In genomic region chr9:56104921-56105320, GRCm38 (mm10) we compare ENCODE assay signal across 17 mouse cellular contexts. TPM values are rescaled to one million over a fixed set of nuclear protein-coding genes. Genes with fewer than 3 reads are reported as not detected.
DNase-seq lines count a peak whose midpoint lies in the region; ATAC-seq and TF ChIP-seq lines count a peak whose summit lies in the region.
"Had no signal": no experiment of that assay in that cellular context is flagged by ENCODE, and none has a peak within 500 bp of the region (broad histone marks: within the 10 kb centered on the region; RNA-seq: fewer than 3 reads in every experiment).

No protein-coding gene starts in this region.

- WGBS in kidney, embryonic 14.5 days = 21% methylated on average over 7 of the region's 7 CpGs
- WGBS in liver, postnatal 0 days (ENCODE audit: insufficient replicate concordance) = 38% methylated on average over 7 of the region's 7 CpGs

- no peak overlapping the region for H3K4me3 ChIP-seq in kidney, embryonic 14.5 days (ENCODE audit: low read length)
- no peak overlapping the region for H3K4me3 ChIP-seq in liver, postnatal 0 days (ENCODE audit: low read depth, low read length)
- no peak overlapping the region for H3K4me3 ChIP-seq in bone marrow macrophage, adult 2 months (ENCODE audit: insufficient read depth, low read length)
- H3K4me3 ChIP-seq in left cerebral cortex, adult 2 months = no peak overlapping the region
- H3K4me3 ChIP-seq: forebrain, embryonic 12.5 days; heart, embryonic 13.5 days; hindbrain, embryonic 15.5 days; intestine, embryonic 15.5 days had no signal

- H3K9ac ChIP-seq in kidney, embryonic 14.5 days (ENCODE audit: low read depth, low read length) = no peak overlapping the region
- no peak overlapping the region for H3K9ac ChIP-seq in liver, postnatal 0 days (replicated peaks)
- H3K9ac ChIP-seq: forebrain, embryonic 12.5 days; heart, embryonic 13.5 days; hindbrain, embryonic 15.5 days; intestine, embryonic 15.5 days had no signal

- H3K9me3 ChIP-seq in kidney, embryonic 14.5 days (ENCODE audit: control insufficient read depth, low read length) = no peaks in the 10 kb centered on the region
- H3K9me3 ChIP-seq in liver, postnatal 0 days (ENCODE audit: low read length) = no peaks in the 10 kb centered on the region
- H3K9me3 ChIP-seq: forebrain, embryonic 12.5 days; heart, embryonic 13.5 days; hindbrain, embryonic 15.5 days; intestine, embryonic 15.5 days had no signal

- DNase-seq in kidney, adult 9 months = no peak
- DNase-seq in liver, postnatal 0 days = no peak
- DNase-seq in liver = no peak
- no peak for DNase-seq in left cerebral cortex, adult 2 months (ENCODE audit: extremely low spot score in 1 of 2, low spot score in 2 of 2)
- no peak for DNase-seq in thymus, postnatal 0 days (ENCODE audit: low spot score)
- DNase-seq: adrenal gland, postnatal 10 days; cerebellum, adult 11-12 months; cerebellum, postnatal 25 days; gastrocnemius, postnatal 10 days; thymus, postnatal 36 days had no signal

- no peak overlapping the region for H3K4me2 ChIP-seq in kidney, embryonic 14.5 days (replicated peaks; ENCODE audit: low read depth, low read length)
- peak overlapping the region; percentile 32; the same call in 1 of the 2 replicates for H3K4me2 ChIP-seq in liver, postnatal 0 days (ENCODE audit: low read depth, low read length)
- H3K4me2 ChIP-seq: forebrain, embryonic 12.5 days; heart, embryonic 13.5 days; hindbrain, embryonic 15.5 days; intestine, embryonic 15.5 days had no signal

- peak; percentile 85 for ATAC-seq in kidney, embryonic 14.5 days (ENCODE audit: low FRiP score, low TSS enrichment)
- no peak for ATAC-seq in liver, postnatal 0 days
- ATAC-seq in neutrophil, adult 5-6 weeks (ENCODE audit: extremely low read depth, insufficient number of reproducible peaks, low FRiP score, poor library complexity, severe bottlenecking) = peak; percentile 20; the same call in 1 of the 2 replicates
- ATAC-seq: intestine, embryonic 15.5 days had no signal

- no peak for TF ChIP-seq EP300 in liver, postnatal 0 days (IDR thresholded peaks at IDR 0.05; ENCODE audit: low read depth)

- TF ChIP-seq CTCF in liver, postnatal 0 days (IDR thresholded peaks at IDR 0.05; ENCODE audit: low read depth) = no peak
- TF ChIP-seq CTCF in bone marrow macrophage, adult 2 months (IDR thresholded peaks at IDR 0.05; ENCODE audit: low read depth, low read length) = no peak
- TF ChIP-seq CTCF in left cerebral cortex, adult 2 months (IDR thresholded peaks at IDR 0.05) = no peak

- no peak overlapping the region for H3K27ac ChIP-seq in kidney, embryonic 14.5 days (ENCODE audit: low read depth, low read length)
- peak overlapping the region; percentile 82 for H3K27ac ChIP-seq in liver, postnatal 0 days (ENCODE audit: low read depth)
- H3K27ac ChIP-seq in bone marrow macrophage, adult 2 months (ENCODE audit: insufficient read depth, low read depth, low read length) = peak overlapping the region; percentile 97
- H3K27ac ChIP-seq in left cerebral cortex, adult 2 months = no peak overlapping the region
- H3K27ac ChIP-seq: forebrain, embryonic 12.5 days; heart, embryonic 13.5 days; hindbrain, embryonic 15.5 days; intestine, embryonic 15.5 days had no signal

- H3K4me1 ChIP-seq in kidney, embryonic 14.5 days (ENCODE audit: control insufficient read depth, insufficient read depth, low read length) = no peaks in the 10 kb centered on the region; the same call in 1 of the 2 replicates
- peaks cover 13% of the 10 kb centered on the region for H3K4me1 ChIP-seq in liver, postnatal 0 days (ENCODE audit: insufficient read depth)
- peaks cover 84% of the 10 kb centered on the region for H3K4me1 ChIP-seq in bone marrow macrophage, adult 2 months (ENCODE audit: control insufficient read depth, insufficient read depth, low read length)
- H3K4me1 ChIP-seq: forebrain, embryonic 12.5 days; hindbrain, embryonic 15.5 days; intestine, embryonic 15.5 days had no signal

- TF ChIP-seq POLR2A in bone marrow macrophage, adult 2 months (IDR thresholded peaks at IDR 0.05; ENCODE audit: borderline replicate concordance, low read depth, low read length) = no peak

- no peaks in the 10 kb centered on the region for H3K27me3 ChIP-seq in kidney, embryonic 14.5 days (ENCODE audit: control insufficient read depth, insufficient read depth, low read length)
- H3K27me3 ChIP-seq in liver, postnatal 0 days (ENCODE audit: insufficient read depth, low read length) = no peaks in the 10 kb centered on the region
- H3K27me3 ChIP-seq: forebrain, embryonic 12.5 days; heart, embryonic 13.5 days; hindbrain, embryonic 15.5 days; intestine, embryonic 15.5 days had no signal

- no peaks in the 10 kb centered on the region for H3K36me3 ChIP-seq in kidney, embryonic 14.5 days (ENCODE audit: control insufficient read depth, insufficient read depth, low read length)
- H3K36me3 ChIP-seq in liver, postnatal 0 days (replicated peaks; ENCODE audit: insufficient read depth, low read length) = no peaks in the 10 kb centered on the region
- H3K36me3 ChIP-seq: forebrain, embryonic 12.5 days; heart, embryonic 13.5 days; hindbrain, embryonic 15.5 days; intestine, embryonic 15.5 days had no signal

- intact Hi-C loops in left cerebral cortex, adult 2 months (cut with DNase I) = no loop called here

RNA-seq across cellular contexts. Expression of gene Pstpip1, which starts 15.2 kb away (rescaled TPM):
- 0.28 and 0.53 TPM in 2 replicates for polyA plus RNA-seq in kidney, embryonic 14.5 days (2014; fragmentation: Nextera tagmentation; extraction: Ambion mirVana)
- 5.5 and 6.0 TPM in 2 replicates for polyA plus RNA-seq in liver, postnatal 0 days (2015; fragmentation: Nextera tagmentation; extraction: Ambion mirVana)
- 163 and 182 TPM in 2 replicates for polyA plus RNA-seq in bone marrow macrophage, adult 2 months (2012; ENCODE audit: insufficient read depth, insufficient read length, missing spikeins)
- 369 and 376 TPM in 2 replicates for total RNA-seq in neutrophil, adult 5-6 weeks (2017)
- total RNA-seq in left cerebral cortex, adult 2 months (2021) = 1 to 10 TPM; 2.3 to 4.6 TPM
- polyA plus RNA-seq in thymus, postnatal 0 days (2015; fragmentation: Nextera tagmentation; extraction: Ambion mirVana) = 68.2 and 72.6 TPM in 2 replicates

Comparison
In these comparisons a context has a peak if more than half of its experiments do, and no peak if none do; other contexts are left out.
1. H3K27ac ChIP-seq: peak in liver, postnatal 0 days (single experiment) and bone marrow macrophage, adult 2 months (single experiment); none in kidney, embryonic 14.5 days (single experiment) and left cerebral cortex, adult 2 months (single experiment).